In genomic region chr9:10521054-10521453, GRCm38 (mm10) we compare ENCODE assay signal across 19 mouse cellular contexts.
"Had no signal": no experiment of that assay in that cellular context is flagged by ENCODE, and none has a peak within 500 bp of the region (broad histone marks: within the 10 kb centered on the region; RNA-seq: fewer than 3 reads in every experiment).

No protein-coding gene starts in this region.

- H3K4me2 ChIP-seq: lung, embryonic 14.5 days; midbrain, embryonic 12.5 days; neural tube, embryonic 13.5 days; neural tube, embryonic 15.5 days; stomach, embryonic 15.5 days had no signal

- H3K9ac ChIP-seq: lung, embryonic 14.5 days; midbrain, embryonic 12.5 days; neural tube, embryonic 13.5 days; neural tube, embryonic 15.5 days; stomach, embryonic 15.5 days had no signal

- H3K36me3 ChIP-seq: midbrain, embryonic 10.5 days; midbrain, embryonic 12.5 days; neural tube, embryonic 13.5 days; neural tube, embryonic 15.5 days; stomach, embryonic 15.5 days had no signal

- H3K4me3 ChIP-seq: midbrain, embryonic 10.5 days; midbrain, embryonic 12.5 days; myocyte; neural tube, embryonic 13.5 days; neural tube, embryonic 15.5 days; stomach, embryonic 15.5 days had no signal

- H3K27ac ChIP-seq: midbrain, embryonic 10.5 days; midbrain, embryonic 12.5 days; neural tube, embryonic 13.5 days; neural tube, embryonic 15.5 days; stomach, embryonic 15.5 days; stomach, postnatal 0 days had no signal

- H3K27me3 ChIP-seq: midbrain, embryonic 12.5 days; neural tube, embryonic 13.5 days; neural tube, embryonic 15.5 days; stomach, embryonic 15.5 days had no signal

- H3K4me1 ChIP-seq: midbrain, embryonic 10.5 days; midbrain, embryonic 12.5 days; neural tube, embryonic 13.5 days; neural tube, embryonic 15.5 days; stomach, embryonic 15.5 days had no signal

- H3K9me3 ChIP-seq: midbrain, embryonic 10.5 days; midbrain, embryonic 12.5 days; neural tube, embryonic 13.5 days; neural tube, embryonic 15.5 days; stomach, embryonic 15.5 days had no signal

- DNase-seq: lung, adult 18-20 months; lung, embryonic 14.5 days; lung, postnatal 10 days; lung, postnatal 4 days; midbrain, embryonic 14.5 days; retina, postnatal 1 day; right cerebral cortex, adult 18-20 months; right cerebral cortex, postnatal 14 days; thymus, adult 18-20 months; thymus, postnatal 14 days; thymus, postnatal 36 days had no signal

- ATAC-seq: midbrain, embryonic 16.5 days had no signal
